Mouse (Mus musculus) C2C12 (cell line): ENCODE data around the gene Ebna1bp2.

Source experiments
- CEBPB ChIP-seq: IDR thresholded peaks from one replicate; pipeline ENCODE4 v1.6.1; 2011; ENCODE audit warnings: low read depth, mild to moderate bottlenecking, control low read depth, moderate library complexity
- CTCF ChIP-seq: IDR thresholded peaks from one replicate; pipeline ENCODE4 v1.5.1; 2011; ENCODE audit not compliant: control insufficient read depth, insufficient read depth, insufficient read length
- MAX ChIP-seq: IDR thresholded peaks from one replicate; pipeline ENCODE4 v1.6.1; 2011; ENCODE audit warnings: mild to moderate bottlenecking, control low read depth
- MYOD1 ChIP-seq: IDR thresholded peaks from one replicate; pipeline ENCODE4 v1.6.1; 2011; ENCODE audit warnings: low read depth; ENCODE audit not compliant: control insufficient read depth, insufficient read length
- USF1 ChIP-seq: IDR thresholded peaks from one replicate; pipeline ENCODE4 v1.6.1; 2011; ENCODE audit warnings: low read depth, mild to moderate bottlenecking, control low read depth, moderate library complexity

DNA sequence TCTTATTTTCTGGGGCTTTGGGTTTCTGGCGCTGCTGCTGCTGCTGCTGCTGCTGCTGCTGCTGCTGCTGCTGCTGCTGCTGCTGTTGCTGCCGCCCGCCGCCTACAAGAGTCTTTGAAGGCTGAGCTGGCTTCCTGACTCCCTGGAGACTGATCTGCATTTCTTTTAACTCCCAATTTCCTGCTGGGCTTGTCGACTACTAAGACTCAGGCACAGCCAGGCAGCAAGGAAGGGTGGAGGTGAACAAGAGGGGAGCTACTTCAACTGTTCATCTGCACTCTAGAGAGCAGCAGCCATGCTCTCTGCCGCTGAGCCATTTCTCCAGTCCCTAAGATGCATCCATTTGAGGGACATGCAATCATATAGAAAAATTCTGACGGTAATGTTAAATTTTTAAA, 30.9 kb upstream of the Ebna1bp2 start:
- TF ChIP-seq CTCF (no peak), MAX (no peak), MYOD1 (no peak), CEBPB (no peak), USF1 (no peak)
